Mouse (Mus musculus) hindbrain, embryonic 13.5 days (tissue): ENCODE data around the gene Sde2. TPM values are rescaled to one million over a fixed set of nuclear protein-coding genes. Genes with fewer than 3 reads are reported as not detected.
A peak's percentile ranks its signal among the peaks of the same experiment; 100 is the strongest.

Experiments used
- ATAC-seq: fragments of 200-750 bp; cut with Nextera tagmentation; 2 replicates; pipeline ENCODE4 v1.8.0; 2017; ENCODE audit warnings: moderate TSS enrichment; ENCODE audit not compliant: low FRiP score
- H3K27ac ChIP-seq: fragments of 300-500 bp; sonication (generic); 2 replicates; pipeline ENCODE4 v1.5.1; 2015; ENCODE audit warnings: inconsistent platforms, mild to moderate bottlenecking, moderate library complexity
- H3K27me3 ChIP-seq: fragments of 300-500 bp; sonication (generic); 2 replicates; pipeline ENCODE4 v1.6.1; 2015; ENCODE audit warnings: mild to moderate bottlenecking, inconsistent platforms
- H3K36me3 ChIP-seq: fragments of 300-500 bp; sonication (generic); 2 replicates; pipeline ENCODE4 v1.6.1; 2015; ENCODE audit warnings: mild to moderate bottlenecking, inconsistent platforms
- H3K4me1 ChIP-seq: fragments of 300-500 bp; sonication (generic); replicated peaks from 2 replicates; pipeline ENCODE4 v1.6.1; 2015; ENCODE audit warnings: inconsistent platforms
- H3K4me2 ChIP-seq: fragments of 300-500 bp; sonication (generic); 2 replicates; pipeline ENCODE4 v1.6.1; 2015; ENCODE audit warnings: inconsistent platforms, mild to moderate bottlenecking, moderate library complexity
- H3K4me3 ChIP-seq: fragments of 300-500 bp; sonication (generic); 2 replicates; pipeline ENCODE4 v1.5.1; 2015; ENCODE audit warnings: mild to moderate bottlenecking, inconsistent platforms
- H3K9ac ChIP-seq: fragments of 300-500 bp; sonication (generic); 2 replicates; pipeline ENCODE4 v1.6.1; 2015; ENCODE audit warnings: mild to moderate bottlenecking, inconsistent platforms
- H3K9me3 ChIP-seq: fragments of 300-500 bp; sonication (generic); 2 replicates; pipeline ENCODE4 v1.6.1; 2016; ENCODE audit warnings: inconsistent platforms
- WGBS: fragments of 180-500 bp; shearing (Covaris S2); methylation state at CpG from one replicate; pipeline ENCODE4 v1.1.7; 2015; 5-methylcytosine and 5-hydroxymethylcytosine counted together
- polyA plus RNA-seq: library from polyadenylated mRNA; unstranded; fragments of >200 nt; fragmentation: Nextera tagmentation; extraction: Ambion mirVana; gene quantifications from 2 replicates; pipeline ENCODE4 v1.2.1, GENCODE M21; 2015

Sde2 gene
- polyA plus RNA-seq, 1 experiment from 2014 or later = 29.6 TPM

- no peak overlapping the region for H3K4me3 ChIP-seq
- H3K4me2 ChIP-seq = no peak overlapping the region
- H3K27me3 ChIP-seq = no peaks in the 10 kb centered on the region
- H3K36me3 ChIP-seq = no peaks in the 10 kb centered on the region
- no peak overlapping the region for H3K9ac ChIP-seq
- WGBS = 77% methylated on average over 8 of the region's 8 CpGs
- ATAC-seq = no peak
- H3K27ac ChIP-seq = no peak overlapping the region
- no peaks in the 10 kb centered on the region for H3K4me1 ChIP-seq
- no peaks in the 10 kb centered on the region for H3K9me3 ChIP-seq
Observed at GRCm38 (mm10) chr1:180839201-180839910, 11.6 kb upstream of the Sde2 start.

GRCm38 (mm10) chr1:180841561-180842300 is 9.2 kb upstream of the Sde2 start:
- Histone ChIP-seq H3K4me3 (no peak overlapping the region), H3K36me3 (no peaks in the 10 kb centered on the region), H3K4me1 (no peaks in the 10 kb centered on the region), H3K27me3 (no peaks in the 10 kb centered on the region), H3K27ac (no peak overlapping the region), H3K9me3 (no peaks in the 10 kb centered on the region), H3K9ac (no peak overlapping the region), H3K4me2 (no peak overlapping the region)
- 89% methylated on average over 8 of the region's 8 CpGs for WGBS
- no peak for ATAC-seq

DNA sequence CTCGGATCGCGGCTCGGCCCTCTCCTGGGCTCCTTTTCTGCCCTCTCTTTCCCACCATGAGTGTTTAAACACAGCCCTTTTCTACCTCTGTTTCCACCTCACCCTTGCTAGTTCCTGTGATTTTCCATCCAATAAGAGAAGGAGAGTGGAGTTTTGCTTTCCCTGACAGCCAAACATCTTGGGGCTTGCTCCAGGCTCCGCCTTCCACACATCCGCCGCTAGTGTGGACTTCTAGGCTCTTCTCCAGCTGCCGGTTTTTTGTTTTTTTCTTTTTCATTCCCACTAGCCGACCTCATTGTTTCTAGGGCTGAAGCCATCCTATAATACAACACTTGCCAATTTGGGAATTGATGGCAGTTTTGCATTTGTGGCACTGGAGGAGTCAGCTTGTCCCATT is 2.8 kb upstream of the Sde2 start:
- Histone ChIP-seq H3K27me3 (no peaks in the 10 kb centered on the region), H3K36me3 (no peaks in the 10 kb centered on the region), H3K9me3 (no peaks in the 10 kb centered on the region), H3K4me3 (peak overlapping the region; percentile 35), H3K4me2 (peak overlapping the region; percentile 62), H3K4me1 (peaks cover 44% of the 10 kb centered on the region), H3K9ac (peak overlapping the region; percentile 73), H3K27ac (peak overlapping the region; percentile 100)
- ATAC-seq = peak; percentile 56
- 5% methylated on average over 9 of the region's 9 CpGs for WGBS

DNA sequence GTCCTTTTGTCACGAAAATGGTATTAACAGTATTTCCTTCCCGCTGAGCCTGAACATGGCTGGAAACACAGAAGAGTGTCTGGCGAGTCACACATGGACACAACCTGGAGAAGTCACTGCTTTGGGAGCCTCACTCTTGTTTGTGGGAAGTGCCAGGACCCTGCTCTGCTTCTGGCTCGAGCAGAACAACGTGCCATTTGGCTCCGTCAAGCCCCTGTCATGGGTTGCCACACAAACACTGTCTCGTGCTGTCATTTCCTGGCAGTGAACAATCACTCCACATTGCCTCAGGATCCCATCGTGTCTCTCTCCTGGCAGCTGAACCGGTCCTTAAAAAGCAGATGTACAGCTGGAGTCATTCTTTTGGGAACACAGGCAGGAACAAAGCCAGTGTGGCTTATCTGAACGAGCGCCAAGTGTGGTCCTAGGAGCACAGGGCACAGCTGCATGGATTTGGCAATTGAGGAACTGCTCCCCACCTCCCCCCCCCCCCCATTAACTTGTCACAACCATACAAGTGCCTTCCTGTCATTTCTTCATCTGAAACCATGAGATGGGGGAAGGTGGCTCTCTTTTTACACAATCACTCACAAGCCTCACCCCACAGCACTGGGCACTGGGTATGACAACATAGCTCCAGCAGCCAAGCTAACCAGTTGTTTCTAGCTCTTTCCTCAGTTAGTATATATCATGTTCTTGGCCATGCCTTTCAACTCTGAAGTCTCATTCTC is 2.3 kb upstream of the Sde2 start:
- H3K9me3 ChIP-seq = no peaks in the 10 kb centered on the region
- H3K4me3 ChIP-seq = peak overlapping the region; percentile 35
- peak overlapping the region; percentile 100 for H3K27ac ChIP-seq
- H3K9ac ChIP-seq = peak overlapping the region; percentile 73
- peaks cover 2% of the 10 kb centered on the region; the same call in 1 of the 2 replicates for H3K36me3 ChIP-seq
- peak; percentile 47 for ATAC-seq
- H3K4me1 ChIP-seq = peaks cover 47% of the 10 kb centered on the region
- H3K27me3 ChIP-seq = no peaks in the 10 kb centered on the region
- 5% methylated on average over 11 of the region's 11 CpGs for WGBS
- H3K4me2 ChIP-seq = peak overlapping the region; percentile 62

DNA sequence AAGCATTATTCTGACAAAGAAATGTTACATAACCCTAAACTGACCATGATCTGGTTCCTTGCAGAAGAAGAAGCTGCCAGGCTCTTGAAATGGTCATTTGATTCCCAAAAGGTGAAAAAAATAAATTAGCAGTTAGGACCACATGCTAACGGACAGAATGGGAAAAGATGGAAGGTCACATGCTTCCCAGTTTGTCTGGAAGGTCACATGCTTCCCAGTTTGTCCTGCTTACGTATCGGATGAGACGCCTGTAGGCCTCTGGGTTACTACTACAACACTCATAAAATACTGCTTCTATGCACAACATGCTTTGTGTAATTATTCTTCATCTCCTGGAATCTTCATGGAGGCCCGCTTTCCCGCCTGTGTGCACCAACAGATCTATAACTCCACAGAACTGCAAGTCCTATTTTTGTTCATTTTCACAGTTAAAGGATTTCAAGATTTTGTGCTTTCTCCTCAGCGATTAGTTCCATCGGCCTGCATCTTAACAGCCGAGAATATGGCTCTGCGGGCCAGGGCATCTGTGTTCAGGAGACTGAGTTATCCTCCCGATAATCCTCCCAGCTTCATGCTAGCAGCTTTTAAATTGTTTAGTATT is 1.1 kb upstream of the Sde2 start:
- peaks cover 47% of the 10 kb centered on the region for H3K4me1 ChIP-seq
- WGBS = 34% methylated on average over 11 of the region's 11 CpGs
- no peak for ATAC-seq

DNA sequence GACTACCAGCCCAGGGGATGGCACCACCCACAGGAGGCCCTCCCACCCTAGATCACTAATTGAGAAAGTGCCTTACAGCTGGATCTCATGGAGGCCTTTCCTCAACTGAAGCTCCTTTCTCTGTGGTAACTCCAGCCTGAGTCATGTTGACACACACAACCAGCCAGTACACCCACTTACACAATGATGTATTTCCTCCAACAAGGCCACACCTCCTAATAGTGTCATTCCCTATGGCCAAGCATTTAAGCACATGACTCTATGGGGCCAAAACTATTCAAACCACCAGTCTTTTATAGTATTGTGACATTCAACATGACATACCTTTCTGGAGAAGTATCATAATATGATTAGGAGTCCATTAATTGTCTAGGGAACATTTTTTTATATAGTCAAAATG is 7.8 kb downstream of the Sde2 start:
- Histone ChIP-seq H3K36me3 (peaks cover 84% of the 10 kb centered on the region), H3K9me3 (no peaks in the 10 kb centered on the region), H3K9ac (no peak overlapping the region), H3K4me1 (no peaks in the 10 kb centered on the region), H3K27ac (no peak overlapping the region), H3K4me3 (no peak overlapping the region), H3K27me3 (no peaks in the 10 kb centered on the region), H3K4me2 (no peak overlapping the region)
- no peak for ATAC-seq

More for the DNA sequence above, 1.1 kb upstream of the Sde2 start:
- no peaks in the 10 kb centered on the region for H3K9me3 ChIP-seq
- peak overlapping the region; percentile 77 for H3K4me3 ChIP-seq
- peak overlapping the region; percentile 100 for H3K27ac ChIP-seq
- no peaks in the 10 kb centered on the region for H3K27me3 ChIP-seq
- peak overlapping the region; percentile 86 for H3K9ac ChIP-seq
- H3K36me3 ChIP-seq = peaks cover 4% of the 10 kb centered on the region; the same call in 1 of the 2 replicates
- H3K4me2 ChIP-seq = peak overlapping the region; percentile 77

- ATAC-seq = no peak
- Histone ChIP-seq H3K4me1 (no peaks in the 10 kb centered on the region), H3K9me3 (no peaks in the 10 kb centered on the region), H3K4me2 (no peak overlapping the region), H3K27ac (no peak overlapping the region), H3K9ac (no peak overlapping the region), H3K27me3 (no peaks in the 10 kb centered on the region), H3K4me3 (no peak overlapping the region), H3K36me3 (peaks cover 85% of the 10 kb centered on the region)
- 90% methylated on average over 6 of the region's 6 CpGs for WGBS
Observed at GRCm38 (mm10) chr1:180860030-180860429, 9.1 kb downstream of the Sde2 start.

DNA sequence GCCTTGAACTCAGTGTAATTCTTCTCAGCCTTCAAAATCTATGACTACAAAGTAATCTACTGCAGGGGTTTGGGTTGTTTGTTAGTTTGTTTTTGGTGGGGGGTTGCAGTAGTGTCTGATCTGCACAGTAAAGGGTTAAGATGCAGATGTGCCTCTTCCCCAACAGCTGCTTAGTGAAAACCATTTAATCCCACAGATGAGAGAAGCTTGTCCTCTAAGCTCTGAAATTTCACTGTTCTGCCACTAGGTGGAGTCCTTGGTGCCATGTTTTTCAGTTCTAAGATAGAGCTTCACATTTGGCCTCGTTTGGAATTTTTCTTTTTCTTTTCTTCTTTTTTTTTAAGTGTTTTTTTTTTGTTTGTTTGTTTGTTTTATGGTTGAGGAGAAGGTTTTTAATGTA is 12.7 kb downstream of the Sde2 start:
- no peaks in the 10 kb centered on the region for H3K4me1 ChIP-seq
- H3K4me3 ChIP-seq = no peak overlapping the region
- H3K27me3 ChIP-seq = no peaks in the 10 kb centered on the region
- H3K4me2 ChIP-seq = no peak overlapping the region
- ATAC-seq = no peak
- no peak overlapping the region for H3K27ac ChIP-seq
- WGBS = 28% methylated on average over 1 of the region's 1 CpGs
- H3K36me3 ChIP-seq = peaks cover 85% of the 10 kb centered on the region
- no peaks in the 10 kb centered on the region for H3K9me3 ChIP-seq
- H3K9ac ChIP-seq = no peak overlapping the region

GRCm38 (mm10) chr1:180866001-180866400 is 15.1 kb downstream of the Sde2 start:
- WGBS = 89% methylated on average over 7 of the region's 7 CpGs
- Histone ChIP-seq H3K9me3 (no peaks in the 10 kb centered on the region), H3K4me3 (no peak overlapping the region), H3K4me1 (no peaks in the 10 kb centered on the region), H3K9ac (no peak overlapping the region), H3K4me2 (no peak overlapping the region), H3K27ac (no peak overlapping the region), H3K27me3 (no peaks in the 10 kb centered on the region), H3K36me3 (peaks cover 65% of the 10 kb centered on the region)
- ATAC-seq = no peak

- Histone ChIP-seq H3K4me3 (no peak overlapping the region), H3K27ac (no peak overlapping the region), H3K9ac (no peak overlapping the region), H3K36me3 (peaks cover 35% of the 10 kb centered on the region), H3K27me3 (no peaks in the 10 kb centered on the region), H3K4me1 (no peaks in the 10 kb centered on the region), H3K9me3 (no peaks in the 10 kb centered on the region), H3K4me2 (no peak overlapping the region)
- ATAC-seq = no peak
- 78% methylated on average over 13 of the region's 13 CpGs for WGBS
Observed at GRCm38 (mm10) chr1:180870122-180870650, 19.3 kb downstream of the Sde2 start.

DNA sequence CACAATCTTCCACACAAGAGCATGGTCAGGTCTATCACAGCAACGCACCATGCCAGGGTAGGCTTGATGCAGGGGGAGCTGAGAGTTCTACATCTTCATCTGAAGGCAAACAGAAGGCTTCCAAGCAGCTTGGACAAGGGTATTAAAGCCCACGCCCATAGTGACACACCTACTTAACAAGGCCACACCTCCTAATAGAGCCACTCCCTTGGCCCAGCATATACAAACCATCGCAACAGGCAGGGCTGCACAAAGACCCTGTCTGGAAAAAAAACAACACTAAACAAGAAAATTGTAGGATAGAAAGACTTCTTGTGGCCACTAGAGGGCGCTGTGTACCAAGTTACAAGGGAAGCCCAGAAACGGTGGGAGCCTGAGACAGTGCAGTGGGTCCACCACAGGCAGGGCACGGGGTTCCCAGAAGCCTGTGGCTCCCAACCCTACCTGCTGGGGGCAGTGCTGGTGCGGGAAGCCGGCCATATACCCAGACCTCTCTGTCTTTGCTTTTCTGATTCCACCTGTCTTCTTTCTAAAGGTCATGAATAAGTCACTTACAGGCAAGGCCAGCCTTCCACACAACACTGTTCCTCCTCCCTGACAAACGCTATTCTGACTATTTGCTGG is 23.0 kb downstream of the Sde2 start:
- WGBS = 19% methylated on average over 9 of the region's 9 CpGs
- H3K9me3 ChIP-seq = no peaks in the 10 kb centered on the region
- H3K4me1 ChIP-seq = no peaks in the 10 kb centered on the region
- ATAC-seq = no peak
- H3K27ac ChIP-seq = no peak overlapping the region
- H3K27me3 ChIP-seq = no peaks in the 10 kb centered on the region
- no peak overlapping the region for H3K4me3 ChIP-seq
- H3K9ac ChIP-seq = no peak overlapping the region
- no peak overlapping the region for H3K4me2 ChIP-seq
- no peaks in the 10 kb centered on the region; the same call in 1 of the 2 replicates for H3K36me3 ChIP-seq
